Mouse (Mus musculus): ENCODE results near the gene Sds. TPM values are rescaled to one million over a fixed set of nuclear protein-coding genes. Genes with fewer than 3 reads are reported as not detected.
"Not testable (repeated sequence)": the region's sequence is repeated elsewhere in the genome, so short reads cannot be mapped to it uniquely, and the experiment has no call there.

The Sds gene
- total and polyA plus RNA-seq, 2 experiments from 2014 or later, result 0.20 TPM; not detected in 1

DNA sequence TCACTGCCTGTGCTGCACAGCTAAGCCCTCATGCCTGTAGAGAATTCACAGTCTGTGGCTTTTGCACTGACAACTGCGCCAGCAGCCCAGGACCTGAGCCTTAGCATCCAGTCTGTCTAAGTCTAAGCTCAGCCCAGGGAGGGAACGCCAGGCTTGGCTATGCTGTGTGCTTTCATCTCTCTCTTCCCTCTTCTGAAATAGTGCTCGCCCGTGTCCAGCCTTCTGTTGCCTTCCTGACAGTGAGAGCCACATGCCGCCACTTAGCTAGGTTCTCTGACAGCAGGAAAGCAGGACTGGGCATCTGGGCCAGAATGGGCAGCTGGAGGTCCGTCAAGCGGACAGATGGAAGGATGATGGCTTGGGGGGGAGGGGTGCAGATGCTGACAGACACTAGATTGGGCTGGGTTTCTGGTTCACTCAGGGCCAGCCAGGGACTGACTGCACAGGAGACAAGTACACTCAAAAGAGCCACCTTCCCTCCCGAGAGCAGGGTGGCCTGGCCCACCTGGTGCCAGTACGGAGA lies 17.6 kb downstream of the Sds start:
- no peak for TF ChIP-seq CTCF (IDR thresholded peaks at IDR 0.05; ENCODE audit: low read depth)
- ATAC-seq, result peak; percentile 24; the same call in 1 of the 2 replicates
- DNase-seq (ENCODE audit: low spot score), result peak; percentile 49
- H3K9ac ChIP-seq (replicated peaks; ENCODE audit: low read length), result 0 out of 2 replicates have a peak overlapping the region, but pooled peaks have one; percentile 21
- no peaks in the 10 kb centered on the region for H3K4me1 ChIP-seq (ENCODE audit: insufficient read depth, low read length)
- H3K27ac ChIP-seq, result no peak overlapping the region
- H3K4me2 ChIP-seq (ENCODE audit: low read depth, low read length), result no peak overlapping the region
- no peaks in the 10 kb centered on the region for H3K9me3 ChIP-seq (ENCODE audit: low read length)
- H3K36me3 ChIP-seq (ENCODE audit: insufficient read depth, low read length), result 0 out of 2 replicates have a peak, but pooled peaks cover 6% of the 10 kb centered on the region
- WGBS, result 55% methylated on average over 9 of the region's 9 CpGs
- no peak overlapping the region for H3K4me3 ChIP-seq (ENCODE audit: low read length)
- no peaks in the 10 kb centered on the region for H3K27me3 ChIP-seq (ENCODE audit: insufficient read depth, low read length)

DNA sequence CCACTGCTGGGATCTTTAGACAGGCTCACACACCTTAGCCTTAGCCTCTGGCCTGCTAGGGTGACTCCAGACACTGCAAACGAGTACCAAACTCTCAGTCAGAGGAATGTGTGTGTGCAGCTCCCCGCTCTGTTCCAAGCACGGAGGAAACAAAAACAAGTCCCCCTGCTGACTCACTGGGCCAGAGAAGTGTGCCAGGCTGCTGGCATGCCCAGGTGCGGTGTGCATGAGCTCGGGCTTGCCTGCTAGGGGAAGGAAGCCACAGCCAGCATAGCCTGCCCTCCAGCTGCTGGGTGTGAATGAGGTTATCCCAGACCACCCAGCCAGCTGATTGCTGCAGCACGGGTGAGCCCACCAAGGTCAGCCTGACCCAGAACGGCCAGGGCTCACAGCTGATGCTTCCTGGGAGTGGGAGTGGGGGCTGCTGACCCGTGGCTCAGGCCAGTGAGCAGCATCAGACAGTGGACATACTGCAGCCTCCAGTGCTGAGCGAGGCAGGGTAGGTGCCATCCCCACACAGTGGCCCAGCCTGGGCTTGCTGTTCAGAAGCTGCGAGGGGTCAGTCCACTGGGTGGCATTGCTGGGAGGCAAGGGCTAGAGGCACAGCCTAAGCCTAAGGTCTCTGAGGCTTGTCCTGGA lies 18.9 kb downstream of the Sds start:
- ATAC-seq (no peak), DNase-seq (ENCODE audit: low spot score) (no peak)
- no peak for TF ChIP-seq CTCF (IDR thresholded peaks at IDR 0.05; ENCODE audit: low read depth)
- 0 out of 2 replicates have a peak, but pooled peaks cover 6% of the 10 kb centered on the region for H3K36me3 ChIP-seq (ENCODE audit: insufficient read depth, low read length)
- no peaks in the 10 kb centered on the region for H3K4me1 ChIP-seq (ENCODE audit: insufficient read depth, low read length)
- no peaks in the 10 kb centered on the region for H3K9me3 ChIP-seq (ENCODE audit: low read length)
- no peak overlapping the region for H3K4me2 ChIP-seq (ENCODE audit: low read depth, low read length)
- WGBS, result 67% methylated on average over 10 of the region's 10 CpGs
- no peak overlapping the region for H3K4me3 ChIP-seq (ENCODE audit: low read length)
- H3K27ac ChIP-seq, result no peak overlapping the region
- no peaks in the 10 kb centered on the region for H3K27me3 ChIP-seq (ENCODE audit: insufficient read depth, low read length)
- H3K9ac ChIP-seq (replicated peaks; ENCODE audit: low read length), result no peak overlapping the region

GRCm38 (mm10) chr5:120495703-120496226 lies 19.4 kb downstream of the Sds start:
- no peak for ATAC-seq
- H3K4me3 ChIP-seq (ENCODE audit: low read length), result no peak overlapping the region
- no peak for DNase-seq (ENCODE audit: low spot score)
- H3K9me3 ChIP-seq (ENCODE audit: low read length), result no peaks in the 10 kb centered on the region
- H3K9ac ChIP-seq (replicated peaks; ENCODE audit: low read length), result no peak overlapping the region
- TF ChIP-seq CTCF (IDR thresholded peaks at IDR 0.05; ENCODE audit: low read depth), result no peak
- H3K4me2 ChIP-seq (ENCODE audit: low read depth, low read length), result no peak overlapping the region
- H3K27ac ChIP-seq, result no peak overlapping the region
- WGBS, result 91% methylated on average over 13 of the region's 13 CpGs
- H3K27me3 ChIP-seq (ENCODE audit: insufficient read depth, low read length), result no peaks in the 10 kb centered on the region
- no peaks in the 10 kb centered on the region for H3K4me1 ChIP-seq (ENCODE audit: insufficient read depth, low read length)
- H3K36me3 ChIP-seq (ENCODE audit: insufficient read depth, low read length), result 0 out of 2 replicates have a peak, but pooled peaks cover 6% of the 10 kb centered on the region

DNA sequence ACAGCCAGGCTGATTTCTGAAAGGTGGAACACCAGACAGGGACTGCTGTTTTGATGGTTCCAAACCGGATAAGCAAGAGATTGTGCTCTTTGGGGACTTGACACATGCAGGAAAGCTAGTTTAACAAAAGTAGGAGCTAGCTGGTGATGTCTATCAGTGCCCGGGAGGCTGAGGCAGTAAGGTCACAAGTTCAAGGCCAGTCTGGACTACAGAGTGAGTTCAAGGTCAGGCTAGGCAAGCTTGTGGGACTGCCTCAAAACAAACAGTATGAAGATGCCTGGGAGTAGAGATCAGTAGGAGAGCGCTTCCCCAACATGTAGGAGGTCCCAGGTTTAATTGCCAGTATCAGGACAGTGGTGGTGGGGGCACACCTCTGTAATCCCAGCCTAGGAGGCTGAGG lies 20.7 kb downstream of the Sds start:
- H3K4me2 ChIP-seq (ENCODE audit: low read depth, low read length), result no peak overlapping the region
- H3K4me3 ChIP-seq (ENCODE audit: low read length), result no peak overlapping the region
- no peak for ATAC-seq
- no peak for DNase-seq (ENCODE audit: low spot score)
- H3K36me3 ChIP-seq (ENCODE audit: insufficient read depth, low read length), result 0 out of 2 replicates have a peak, but pooled peaks cover 6% of the 10 kb centered on the region
- no peaks in the 10 kb centered on the region for H3K9me3 ChIP-seq (ENCODE audit: low read length)
- WGBS, result 93% methylated on average over 3 of the region's 3 CpGs
- TF ChIP-seq CTCF (IDR thresholded peaks at IDR 0.05; ENCODE audit: low read depth), result no peak
- H3K27me3 ChIP-seq (ENCODE audit: insufficient read depth, low read length), result no peaks in the 10 kb centered on the region
- H3K9ac ChIP-seq (replicated peaks; ENCODE audit: low read length), result no peak overlapping the region
- H3K27ac ChIP-seq, result no peak overlapping the region
- H3K4me1 ChIP-seq (ENCODE audit: insufficient read depth, low read length), result peaks cover 3% of the 10 kb centered on the region; the same call in 1 of the 2 replicates

- Histone ChIP-seq H3K4me3 (ENCODE audit: low read length) (no peak overlapping the region), H3K36me3 (ENCODE audit: insufficient read depth, low read length) (no peaks in the 10 kb centered on the region), H3K27ac (no peak overlapping the region), H3K4me2 (ENCODE audit: low read depth, low read length) (no peak overlapping the region), H3K27me3 (ENCODE audit: insufficient read depth, low read length) (no peaks in the 10 kb centered on the region), H3K9me3 (ENCODE audit: low read length) (no peaks in the 10 kb centered on the region), H3K9ac (replicated peaks; ENCODE audit: low read length) (no peak overlapping the region), H3K4me1 (ENCODE audit: insufficient read depth, low read length) (peaks cover 6% of the 10 kb centered on the region; the same call in 1 of the 2 replicates)
- 85% methylated on average over 4 of the region's 4 CpGs for WGBS
- TF ChIP-seq CTCF (IDR thresholded peaks at IDR 0.05; ENCODE audit: low read depth), result no peak
- no peak for ATAC-seq
- no peak for DNase-seq (ENCODE audit: low spot score)
These were observed 22.9 kb downstream of the Sds start for GRCm38 (mm10) chr5:120499202-120499601.

- H3K9me3 ChIP-seq (ENCODE audit: low read length); H3K4me3 ChIP-seq (ENCODE audit: low read length); H3K36me3 ChIP-seq (ENCODE audit: insufficient read depth, low read length); H3K27ac ChIP-seq; H3K27me3 ChIP-seq (ENCODE audit: insufficient read depth, low read length); ATAC-seq; H3K9ac ChIP-seq (replicated peaks; ENCODE audit: low read length); H3K4me2 ChIP-seq (ENCODE audit: low read depth, low read length); DNase-seq (ENCODE audit: low spot score); H3K4me1 ChIP-seq (ENCODE audit: insufficient read depth, low read length): not testable (repeated sequence)
- WGBS, result 89% methylated on average over 9 of the region's 9 CpGs
These were observed 24.3 kb downstream of the Sds start for GRCm38 (mm10) chr5:120500609-120501008.

- H3K9ac ChIP-seq (replicated peaks; ENCODE audit: low read length), result peak overlapping the region; percentile 88; the same call in 1 of the 2 replicates
- no peak for TF ChIP-seq CTCF (IDR thresholded peaks at IDR 0.05; ENCODE audit: low read depth)
- H3K4me2 ChIP-seq (ENCODE audit: low read depth, low read length), result peak overlapping the region; percentile 95
- no peak for ATAC-seq
- no peak overlapping the region for H3K27ac ChIP-seq
- 62% methylated on average over 9 of the region's 9 CpGs for WGBS
- peak overlapping the region; percentile 91 for H3K4me3 ChIP-seq (ENCODE audit: low read length)
- H3K4me1 ChIP-seq (ENCODE audit: insufficient read depth, low read length), result peaks cover 6% of the 10 kb centered on the region; the same call in 1 of the 2 replicates
- no peaks in the 10 kb centered on the region for H3K9me3 ChIP-seq (ENCODE audit: low read length)
- DNase-seq (ENCODE audit: low spot score), result no peak
- H3K36me3 ChIP-seq (ENCODE audit: insufficient read depth, low read length), result no peaks in the 10 kb centered on the region
- H3K27me3 ChIP-seq (ENCODE audit: insufficient read depth, low read length), result no peaks in the 10 kb centered on the region
These were observed 25.9 kb downstream of the Sds start for GRCm38 (mm10) chr5:120502147-120502621.
